Mouse (Mus musculus): Measurements from ENCODE around the gene Tbc1d7. TPM values are rescaled to one million over a fixed set of nuclear protein-coding genes. Genes with fewer than 3 reads are reported as not detected.

Tbc1d7 gene
- polyA plus RNA-seq, 1 experiment from 2014 or later = 50.2 TPM

GRCm38 (mm10) chr13:43167721-43168120 lies 3.6 kb downstream of the Tbc1d7 start:
- H3K36me3 ChIP-seq = peaks cover 17% of the 10 kb centered on the region
- H3K27me3 ChIP-seq = no peaks in the 10 kb centered on the region
- no peak overlapping the region for H3K4me2 ChIP-seq
- whole genome bisulfite sequencing = 74% methylated on average over 9 of the region's 9 CpGs
- H3K9me3 ChIP-seq = no peaks in the 10 kb centered on the region
- no peak for ATAC-seq (ENCODE audit: borderline replicate concordance, extremely low read depth, low FRiP score, low TSS enrichment)
- peaks cover 11% of the 10 kb centered on the region for H3K4me1 ChIP-seq
- no peak overlapping the region for H3K9ac ChIP-seq
- no peak overlapping the region for H3K27ac ChIP-seq
- no peak overlapping the region for H3K4me3 ChIP-seq

GRCm38 (mm10) chr13:43159429-43159828 lies 11.9 kb downstream of the Tbc1d7 start:
- H3K36me3 ChIP-seq = peaks cover 8% of the 10 kb centered on the region

GRCm38 (mm10) chr13:43158281-43158680 lies 13.0 kb downstream of the Tbc1d7 start:
- Histone ChIP-seq H3K9ac (no peak overlapping the region), H3K4me1 (no peaks in the 10 kb centered on the region), H3K36me3 (peaks cover 3% of the 10 kb centered on the region; the same call in 1 of the 2 replicates), H3K27ac (no peak overlapping the region), H3K9me3 (no peaks in the 10 kb centered on the region), H3K4me3 (no peak overlapping the region), H3K27me3 (no peaks in the 10 kb centered on the region), H3K4me2 (no peak overlapping the region)
- 76% methylated on average over 5 of the region's 5 CpGs for WGBS
- no peak for ATAC-seq (ENCODE audit: borderline replicate concordance, extremely low read depth, low FRiP score, low TSS enrichment)

More at GRCm38 (mm10) chr13:43159429-43159828, 11.9 kb downstream of the Tbc1d7 start:
- H3K9ac ChIP-seq = no peak overlapping the region
- peak; percentile 72; the same call in 1 of the 2 replicates for ATAC-seq (ENCODE audit: borderline replicate concordance, extremely low read depth, low FRiP score, low TSS enrichment)
- H3K27ac ChIP-seq = no peak overlapping the region
- no peak overlapping the region for H3K4me2 ChIP-seq
- WGBS = 37% methylated on average over 3 of the region's 3 CpGs
- no peak overlapping the region for H3K4me3 ChIP-seq
- H3K27me3 ChIP-seq = no peaks in the 10 kb centered on the region
- no peaks in the 10 kb centered on the region for H3K4me1 ChIP-seq
- no peaks in the 10 kb centered on the region for H3K9me3 ChIP-seq

GRCm38 (mm10) chr13:43157370-43157769 lies 13.9 kb downstream of the Tbc1d7 start:
- Histone ChIP-seq H3K4me2 (no peak overlapping the region), H3K36me3 (peaks cover 8% of the 10 kb centered on the region; the same call in 1 of the 2 replicates), H3K27me3 (no peaks in the 10 kb centered on the region), H3K4me3 (no peak overlapping the region), H3K9ac (no peak overlapping the region), H3K4me1 (no peaks in the 10 kb centered on the region), H3K27ac (no peak overlapping the region), H3K9me3 (no peaks in the 10 kb centered on the region)
- WGBS = 46% methylated on average over 5 of the region's 5 CpGs
- ATAC-seq (ENCODE audit: borderline replicate concordance, extremely low read depth, low FRiP score, low TSS enrichment) = no peak

- H3K27me3 ChIP-seq = no peaks in the 10 kb centered on the region
- WGBS = 86% methylated on average over 14 of the region's 14 CpGs
Observed at GRCm38 (mm10) chr13:43152005-43152520, 19.2 kb downstream of the Tbc1d7 start.

GRCm38 (mm10) chr13:43149661-43150060 lies 21.6 kb downstream of the Tbc1d7 start:
- peaks cover 22% of the 10 kb centered on the region; the same call in 1 of the 2 replicates for H3K36me3 ChIP-seq
- 85% methylated on average over 3 of the region's 3 CpGs for WGBS
- no peak overlapping the region for H3K4me2 ChIP-seq
- no peak overlapping the region for H3K27ac ChIP-seq
- ATAC-seq (ENCODE audit: borderline replicate concordance, extremely low read depth, low FRiP score, low TSS enrichment) = no peak
- H3K4me1 ChIP-seq = no peaks in the 10 kb centered on the region
- no peaks in the 10 kb centered on the region for H3K9me3 ChIP-seq
- H3K9ac ChIP-seq = no peak overlapping the region
- no peaks in the 10 kb centered on the region for H3K27me3 ChIP-seq
- no peak overlapping the region for H3K4me3 ChIP-seq

More at GRCm38 (mm10) chr13:43152005-43152520, 19.2 kb downstream of the Tbc1d7 start:
- no peak for ATAC-seq (ENCODE audit: borderline replicate concordance, extremely low read depth, low FRiP score, low TSS enrichment)
- no peak overlapping the region for H3K9ac ChIP-seq
- peaks cover 22% of the 10 kb centered on the region; the same call in 1 of the 2 replicates for H3K36me3 ChIP-seq
- no peak overlapping the region for H3K4me3 ChIP-seq
- H3K27ac ChIP-seq = no peak overlapping the region
- H3K4me2 ChIP-seq = no peak overlapping the region
- H3K9me3 ChIP-seq = no peaks in the 10 kb centered on the region
- no peaks in the 10 kb centered on the region for H3K4me1 ChIP-seq

- Histone ChIP-seq H3K9me3 (no peaks in the 10 kb centered on the region), H3K4me1 (no peaks in the 10 kb centered on the region), H3K36me3 (peaks cover 22% of the 10 kb centered on the region; the same call in 1 of the 2 replicates), H3K9ac (no peak overlapping the region), H3K4me3 (no peak overlapping the region), H3K27me3 (no peaks in the 10 kb centered on the region), H3K4me2 (no peak overlapping the region), H3K27ac (no peak overlapping the region)
- no peak for ATAC-seq (ENCODE audit: borderline replicate concordance, extremely low read depth, low FRiP score, low TSS enrichment)
- WGBS = 80% methylated on average over 4 of the region's 4 CpGs
Observed at GRCm38 (mm10) chr13:43148692-43149091, 22.6 kb downstream of the Tbc1d7 start.

GRCm38 (mm10) chr13:43146515-43147258 lies 24.6 kb downstream of the Tbc1d7 start:
- no peak overlapping the region for H3K4me2 ChIP-seq
- H3K36me3 ChIP-seq = peaks cover 8% of the 10 kb centered on the region; the same call in 1 of the 2 replicates
- H3K27ac ChIP-seq = no peak overlapping the region
- no peaks in the 10 kb centered on the region for H3K4me1 ChIP-seq
- ATAC-seq (ENCODE audit: borderline replicate concordance, extremely low read depth, low FRiP score, low TSS enrichment) = no peak
- H3K9ac ChIP-seq = no peak overlapping the region
- H3K9me3 ChIP-seq = no peaks in the 10 kb centered on the region
- WGBS = 72% methylated on average over 8 of the region's 8 CpGs
- no peaks in the 10 kb centered on the region for H3K27me3 ChIP-seq
- no peak overlapping the region for H3K4me3 ChIP-seq

GRCm38 (mm10) chr13:43144720-43145418 lies 26.4 kb downstream of the Tbc1d7 start:
- H3K27ac ChIP-seq = no peak overlapping the region
- H3K4me1 ChIP-seq = no peaks in the 10 kb centered on the region
- H3K27me3 ChIP-seq = no peaks in the 10 kb centered on the region
- no peak overlapping the region for H3K4me2 ChIP-seq
- no peaks in the 10 kb centered on the region for H3K9me3 ChIP-seq
- no peak for ATAC-seq (ENCODE audit: borderline replicate concordance, extremely low read depth, low FRiP score, low TSS enrichment)
- H3K4me3 ChIP-seq = no peak overlapping the region
- H3K36me3 ChIP-seq = no peaks in the 10 kb centered on the region; the same call in 1 of the 2 replicates
- WGBS = 61% methylated on average over 7 of the region's 7 CpGs
- no peak overlapping the region for H3K9ac ChIP-seq

GRCm38 (mm10) chr13:43134468-43134867 lies 36.8 kb downstream of the Tbc1d7 start:
- Histone ChIP-seq H3K27me3 (no peaks in the 10 kb centered on the region), H3K27ac (peak overlapping the region; percentile 48), H3K4me2 (no peak overlapping the region), H3K4me1 (peaks cover 26% of the 10 kb centered on the region), H3K9ac (no peak overlapping the region), H3K9me3 (no peaks in the 10 kb centered on the region), H3K4me3 (no peak overlapping the region), H3K36me3 (no peaks in the 10 kb centered on the region)
- 15% methylated on average over 4 of the region's 4 CpGs for WGBS
- no peak for ATAC-seq (ENCODE audit: borderline replicate concordance, extremely low read depth, low FRiP score, low TSS enrichment)

- Histone ChIP-seq H3K4me3 (no peak overlapping the region), H3K27me3 (no peaks in the 10 kb centered on the region), H3K9ac (no peak overlapping the region), H3K9me3 (no peaks in the 10 kb centered on the region), H3K4me1 (peaks cover 26% of the 10 kb centered on the region), H3K36me3 (no peaks in the 10 kb centered on the region), H3K27ac (no peak overlapping the region), H3K4me2 (no peak overlapping the region)
- ATAC-seq (ENCODE audit: borderline replicate concordance, extremely low read depth, low FRiP score, low TSS enrichment) = no peak
- WGBS = 70% methylated on average over 7 of the region's 7 CpGs
Observed at GRCm38 (mm10) chr13:43133400-43133799, 37.9 kb downstream of the Tbc1d7 start.

GRCm38 (mm10) chr13:43132859-43133258 lies 38.4 kb downstream of the Tbc1d7 start:
- Histone ChIP-seq H3K9ac (no peak overlapping the region), H3K27ac (peak overlapping the region; percentile 88; the same call in 1 of the 2 replicates), H3K36me3 (no peaks in the 10 kb centered on the region), H3K4me3 (no peak overlapping the region), H3K9me3 (no peaks in the 10 kb centered on the region), H3K4me1 (peaks cover 26% of the 10 kb centered on the region), H3K27me3 (no peaks in the 10 kb centered on the region), H3K4me2 (no peak overlapping the region)
- 65% methylated on average over 9 of the region's 9 CpGs for WGBS
- ATAC-seq (ENCODE audit: borderline replicate concordance, extremely low read depth, low FRiP score, low TSS enrichment) = no peak
